Mouse (Mus musculus) brain, adult 2 months (tissue): ENCODE measurements around the gene Arl1.
A peak's percentile ranks its signal among the peaks of the same experiment; 100 is the strongest.
"Not testable (repeated sequence)": the region's sequence is repeated elsewhere in the genome, so short reads cannot be mapped to it uniquely, and the experiment has no call there.

Experiments
- DNase-seq: peaks from one replicate; pipeline ENCODE4 v3.0.0; 2011; ENCODE audit warnings: low read depth, low spot score

Arl1 gene

DNA sequence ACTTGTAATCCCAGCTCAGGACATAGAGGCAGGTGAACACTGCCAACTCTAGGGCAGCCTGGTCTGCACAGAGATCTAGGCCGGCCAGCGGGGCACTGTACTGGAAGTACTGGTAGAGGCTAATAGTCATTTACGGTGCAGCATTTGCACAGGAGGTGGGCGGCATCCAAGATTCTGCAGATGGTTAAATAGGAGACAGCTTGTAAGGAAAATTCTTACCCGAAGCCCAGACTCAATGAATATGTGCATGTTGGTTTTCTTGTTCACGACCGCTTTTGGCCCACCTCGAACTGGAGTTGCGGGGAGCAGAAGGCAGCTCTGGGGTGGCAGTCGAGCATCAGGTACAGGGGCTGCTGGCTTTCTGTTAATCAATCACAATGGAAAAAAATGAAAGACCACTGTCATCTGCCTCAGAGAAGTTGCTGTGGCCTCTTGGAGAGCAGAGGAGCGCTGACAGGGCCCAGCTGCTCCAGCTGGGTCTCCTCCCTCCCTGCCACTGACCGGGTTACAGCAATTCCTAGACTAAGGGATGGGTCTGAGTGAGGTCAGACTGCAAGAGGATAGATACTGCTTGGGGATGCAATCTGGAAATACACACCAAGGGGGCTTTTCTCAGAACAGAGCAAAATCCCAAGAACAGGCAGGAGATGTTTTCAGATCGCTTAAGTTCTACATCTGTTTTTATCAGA lies 31.0 kb downstream of the Arl1 start:
- DNase-seq: peak; percentile 39

DNA sequence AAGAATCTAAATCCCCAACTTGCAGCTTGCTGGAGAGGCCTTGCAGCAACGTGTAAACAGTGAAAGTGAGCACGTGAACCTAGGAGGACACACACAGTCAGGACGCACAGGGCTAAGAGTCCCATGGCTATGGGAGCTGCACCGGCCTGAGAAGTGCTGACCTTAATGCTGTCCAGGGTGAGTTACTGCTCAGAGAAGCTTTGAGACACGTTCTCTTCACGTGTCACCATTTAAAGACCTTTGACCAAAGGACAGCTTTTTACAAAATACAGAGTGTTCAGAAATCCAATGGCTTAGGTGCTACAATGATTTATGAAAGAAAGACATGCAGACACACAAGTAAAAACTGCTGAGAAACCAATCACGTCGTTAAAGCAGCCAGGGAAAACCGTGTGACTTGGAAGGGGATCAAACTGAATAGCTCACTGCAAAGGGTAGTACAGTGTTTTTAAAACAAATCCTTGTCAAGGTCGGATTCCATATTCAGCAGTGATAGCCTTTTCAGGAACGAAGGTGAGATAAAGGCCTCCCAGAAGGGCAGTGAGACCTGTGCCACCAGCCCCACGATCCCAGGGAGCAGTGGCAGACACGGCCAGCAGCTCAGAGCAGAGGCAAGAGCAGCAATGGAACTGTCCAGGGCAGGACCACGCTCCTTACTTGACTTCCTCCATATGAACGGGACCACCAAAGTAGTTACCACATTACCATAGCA lies 34.9 kb downstream of the Arl1 start:
- DNase-seq: no peak

- no peak for DNase-seq
Observed at GRCm38 (mm10) chr10:88768961-88769360, 38.3 kb downstream of the Arl1 start.

DNA sequence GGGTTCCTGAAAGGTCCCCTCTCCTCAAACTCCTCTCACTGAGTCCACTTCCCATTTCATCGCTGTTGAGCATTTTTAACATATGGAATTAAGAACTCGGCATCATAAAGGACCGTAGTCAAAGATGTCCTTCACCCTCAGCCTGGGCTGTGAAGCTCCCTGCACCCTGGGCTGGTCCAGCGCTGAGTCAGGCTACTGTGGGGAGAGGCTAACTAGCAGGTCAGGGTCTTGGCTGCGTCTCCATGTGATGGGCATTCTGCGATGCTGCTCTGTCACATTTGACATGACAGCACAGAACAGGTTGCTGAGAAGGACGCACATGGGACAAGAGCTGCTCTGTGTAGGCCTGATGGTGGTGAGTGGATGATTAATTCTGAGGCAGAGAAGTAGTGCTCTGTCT lies 39.0 kb downstream of the Arl1 start:
- DNase-seq: no peak

DNA sequence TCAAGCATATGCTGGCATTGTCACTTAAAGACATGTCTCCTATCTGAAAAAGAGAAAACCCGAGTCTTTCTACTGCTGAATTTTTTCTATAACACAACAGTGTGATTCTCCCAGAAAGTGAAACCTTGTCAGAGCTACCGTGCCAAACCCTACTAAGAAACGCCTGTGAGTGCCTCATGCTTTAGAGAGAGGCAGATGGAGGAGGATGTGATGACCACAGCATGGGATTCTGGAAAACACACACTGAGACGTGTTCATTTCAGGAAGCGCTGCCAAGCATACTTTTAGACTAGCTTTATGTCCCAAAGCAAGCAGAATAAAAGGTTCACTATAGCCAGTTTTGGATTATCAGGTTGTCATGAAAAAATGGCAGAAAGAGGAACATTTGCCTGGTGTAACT lies 42.3 kb downstream of the Arl1 start:
- peak; percentile 39 for DNase-seq

DNA sequence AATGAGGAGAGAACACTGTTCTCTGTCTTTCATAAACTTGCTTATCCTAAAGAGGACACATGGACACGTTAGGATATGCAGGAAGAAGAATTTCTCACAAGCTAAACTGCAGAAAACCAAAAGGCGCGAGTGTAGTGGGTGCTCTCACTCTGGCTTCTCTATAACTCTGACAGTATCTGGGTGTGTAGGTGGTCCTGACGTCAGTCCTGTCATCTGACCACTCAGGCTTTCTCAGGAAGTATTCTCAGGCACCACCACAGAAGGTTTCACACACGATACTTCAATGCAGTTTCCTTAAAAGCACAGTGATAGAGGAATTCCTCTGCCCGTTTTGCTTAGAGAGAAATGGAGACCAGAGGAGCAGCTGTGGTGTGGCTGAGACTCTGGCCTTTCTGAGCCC lies 45.5 kb downstream of the Arl1 start:
- DNase-seq: peak; percentile 71

- DNase-seq: peak; percentile 61
Observed at GRCm38 (mm10) chr10:88780716-88781115, 50.1 kb downstream of the Arl1 start.

- not testable (repeated sequence) for DNase-seq
Observed at GRCm38 (mm10) chr10:88783135-88783534, 52.5 kb downstream of the Arl1 start.

- no peak for DNase-seq
Observed at GRCm38 (mm10) chr10:88783941-88784340, 53.3 kb downstream of the Arl1 start.

DNA sequence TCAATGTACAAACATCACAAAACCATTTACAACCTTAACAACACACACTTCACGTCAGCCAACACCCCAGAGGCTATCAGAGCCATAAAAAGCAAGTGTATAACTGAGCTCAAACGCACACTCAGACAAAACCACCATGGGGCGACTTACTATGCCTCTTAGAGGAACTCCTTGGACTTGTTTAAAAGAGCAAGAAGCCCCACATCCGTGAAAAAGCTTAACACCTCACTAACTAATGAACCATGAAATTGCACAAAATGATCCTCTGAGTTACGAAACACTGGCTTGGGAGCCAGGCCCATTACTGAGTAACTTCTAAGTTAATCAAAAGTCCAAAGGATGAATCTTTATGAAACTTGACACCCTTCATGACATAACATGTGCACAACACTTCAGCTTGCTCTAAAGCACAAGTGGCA lies 53.9 kb downstream of the Arl1 start:
- DNase-seq: no peak

- DNase-seq: no peak
Observed at GRCm38 (mm10) chr10:88793671-88794070, 63.0 kb downstream of the Arl1 start.
